Mouse (Mus musculus): ENCODE results near the gene Pax5.

Pax5 gene

GRCm38 (mm10) chr4:44582687-44583086, 127.6 kb downstream of the Pax5 start:
- no peak for DNase-seq

- no peak for DNase-seq
Observed at GRCm38 (mm10) chr4:44578591-44578990, 131.7 kb downstream of the Pax5 start.

GRCm38 (mm10) chr4:44577293-44577692, 133.0 kb downstream of the Pax5 start:
- peak; percentile 11 to 42 for DNase-seq

- no peak for DNase-seq
Observed at GRCm38 (mm10) chr4:44576786-44577185, 133.5 kb downstream of the Pax5 start.

- no peak for DNase-seq
Observed at GRCm38 (mm10) chr4:44573017-44573416, 137.3 kb downstream of the Pax5 start.

GRCm38 (mm10) chr4:44572373-44572772, 137.9 kb downstream of the Pax5 start:
- DNase-seq, result no peak

GRCm38 (mm10) chr4:44569138-44569537, 141.1 kb downstream of the Pax5 start:
- no peak for DNase-seq

GRCm38 (mm10) chr4:44568666-44569065, 141.6 kb downstream of the Pax5 start:
- DNase-seq, result no peak

- DNase-seq, result no peak
Observed at GRCm38 (mm10) chr4:44566401-44566800, 143.9 kb downstream of the Pax5 start.

GRCm38 (mm10) chr4:44565126-44566082, 144.9 kb downstream of the Pax5 start:
- no peak for DNase-seq

GRCm38 (mm10) chr4:44564602-44565001, 145.7 kb downstream of the Pax5 start:
- peak; percentile 17 to 68 for DNase-seq

- DNase-seq, result no peak
Observed at GRCm38 (mm10) chr4:44560956-44561355, 149.3 kb downstream of the Pax5 start.

- DNase-seq, result no peak
Observed at GRCm38 (mm10) chr4:44558564-44558955, 151.7 kb downstream of the Pax5 start.

GRCm38 (mm10) chr4:44557815-44558563, 152.3 kb downstream of the Pax5 start:
- DNase-seq, result peak in 1 of 2 experiments; percentile 23

- DNase-seq, result no peak
Observed at GRCm38 (mm10) chr4:44556586-44557281, 153.6 kb downstream of the Pax5 start.

GRCm38 (mm10) chr4:44555576-44555975, 154.7 kb downstream of the Pax5 start:
- DNase-seq, result no peak

- no peak for DNase-seq
Observed at GRCm38 (mm10) chr4:44551470-44551869, 158.8 kb downstream of the Pax5 start.

GRCm38 (mm10) chr4:44549029-44549428, 161.3 kb downstream of the Pax5 start:
- no peak for DNase-seq

- no peak for DNase-seq
Observed at GRCm38 (mm10) chr4:44545669-44546068, 164.6 kb downstream of the Pax5 start.

- DNase-seq, result no peak
Observed at GRCm38 (mm10) chr4:44544495-44544894, 165.8 kb downstream of the Pax5 start.

GRCm38 (mm10) chr4:44543880-44544279, 166.4 kb downstream of the Pax5 start:
- DNase-seq, result no peak

- DNase-seq, result no peak
Observed at GRCm38 (mm10) chr4:44542101-44542500, 168.2 kb downstream of the Pax5 start.

GRCm38 (mm10) chr4:44538488-44538887, 171.8 kb downstream of the Pax5 start:
- DNase-seq, result no peak
